Mouse (Mus musculus) frontal cortex, adult 2 months (tissue): ENCODE measurements around the gene Gm10645. TPM values are rescaled to one million over a fixed set of nuclear protein-coding genes. Genes with fewer than 3 reads are reported as not detected.
A peak's percentile ranks its signal among the peaks of the same experiment; 100 is the strongest.

Source experiments
- DNase-seq, 2 experiments: peaks; one replicate each; pipeline ENCODE4 v3.0.0; 2022; ENCODE audit warnings: low spot score in 1 of 2; ENCODE audit errors: extremely low spot score in 1 of 2
- polyA plus RNA-seq: library from polyadenylated mRNA; depleted of rRNA; stranded (reverse); fragments of >200 nt; gene quantifications from 2 replicates; pipeline ENCODE4 v1.2.3, GENCODE M21; 2012; rRNA removed

The Gm10645 gene
- polyA plus RNA-seq, 1 experiment, result 3.6 TPM

GRCm38 (mm10) chr8:83169709-83170108, 3.7 kb upstream of the Gm10645 start:
- peak in 1 of 2 experiments; percentile 37 for DNase-seq

- DNase-seq, result no peak
Measured at GRCm38 (mm10) chr8:83169127-83169526, 3.2 kb upstream of the Gm10645 start.

GRCm38 (mm10) chr8:83167932-83168331, 2.0 kb upstream of the Gm10645 start:
- no peak for DNase-seq

- peak; percentile 38 to 67 for DNase-seq
Measured at GRCm38 (mm10) chr8:83165235-83165930, 587 bp downstream of the Gm10645 start, which contains the start of gene Tbc1d9. Gene Tbc1d9, plus strand, starts transcription at chr8:83165352.

- no peak for DNase-seq
Measured at GRCm38 (mm10) chr8:83160613-83161012, 5.4 kb downstream of the Gm10645 start.

GRCm38 (mm10) chr8:83159615-83160014, 6.4 kb downstream of the Gm10645 start:
- DNase-seq, result no peak

GRCm38 (mm10) chr8:83158971-83159370, 7.0 kb downstream of the Gm10645 start:
- DNase-seq, result no peak

- DNase-seq, result no peak
Measured at GRCm38 (mm10) chr8:83155110-83155509, 10.9 kb downstream of the Gm10645 start.

GRCm38 (mm10) chr8:83152470-83152869, 13.5 kb downstream of the Gm10645 start:
- DNase-seq, result no peak

- no peak for DNase-seq
Measured at GRCm38 (mm10) chr8:83152055-83152454, 13.9 kb downstream of the Gm10645 start.

- DNase-seq, result no peak
Measured at GRCm38 (mm10) chr8:83149124-83149523, 16.8 kb downstream of the Gm10645 start.

- DNase-seq, result no peak
Measured at GRCm38 (mm10) chr8:83145421-83145820, 20.5 kb downstream of the Gm10645 start.

- no peak for DNase-seq
Measured at GRCm38 (mm10) chr8:83144601-83145000, 21.4 kb downstream of the Gm10645 start.

- DNase-seq, result no peak
Measured at GRCm38 (mm10) chr8:83141358-83141757, 24.6 kb downstream of the Gm10645 start.

- no peak for DNase-seq
Measured at GRCm38 (mm10) chr8:83140701-83141111, 25.3 kb downstream of the Gm10645 start.

GRCm38 (mm10) chr8:83140068-83140467, 25.9 kb downstream of the Gm10645 start:
- DNase-seq, result no peak

GRCm38 (mm10) chr8:83135086-83135485, 30.9 kb downstream of the Gm10645 start:
- DNase-seq, result peak in 1 of 2 experiments; percentile 46

Other genes starting within 250 kb of the Gm10645 start
- gene Tbc1d9, start 818 bp downstream of the Gm10645 start, polyA plus RNA-seq, result 61.8 and 62.4 TPM in 2 replicates
- gene Ucp1, start 124.2 kb upstream of the Gm10645 start, polyA plus RNA-seq, result 0.19 and 0.22 TPM in 2 replicates
- gene Elmod2, start 166.3 kb upstream of the Gm10645 start, polyA plus RNA-seq, result 12.5 and 12.9 TPM in 2 replicates
- not detected in 2 replicates for gene Mgat4d, start 182.3 kb upstream of the Gm10645 start, polyA plus RNA-seq
- 8.9 and 9.2 TPM in 2 replicates for gene Clgn, start 223.7 kb upstream of the Gm10645 start, polyA plus RNA-seq